Mouse (Mus musculus) lung, embryonic 14.5 days (tissue): ENCODE results near the gene Klf15. TPM values are rescaled to one million over a fixed set of nuclear protein-coding genes. Genes with fewer than 3 reads are reported as not detected.

Experiments used
- ATAC-seq: fragments of 200-750 bp; cut with Nextera tagmentation; 2 replicates; pipeline ENCODE4 v1.8.0; 2017; ENCODE audit warnings: mild to moderate bottlenecking, moderate TSS enrichment, moderate library complexity; ENCODE audit not compliant: insufficient read depth
- DNase-seq: peaks from one replicate; pipeline ENCODE4 v3.0.0-alpha.2; 2015
- H3K27ac ChIP-seq: fragments of 300-500 bp; sonication (generic); 2 replicates; pipeline ENCODE4 v1.5.1; 2014; ENCODE audit warnings: low read depth, mild to moderate bottlenecking, moderate library complexity
- H3K27me3 ChIP-seq: fragments of 300-500 bp; sonication (generic); 2 replicates; pipeline ENCODE4 v1.6.1; 2014; ENCODE audit warnings: low read length, control low read depth; ENCODE audit not compliant: insufficient read depth
- H3K36me3 ChIP-seq: fragments of 300-500 bp; sonication (generic); 2 replicates; pipeline ENCODE4 v1.6.1; 2014; ENCODE audit warnings: control low read depth; ENCODE audit not compliant: insufficient read depth
- H3K4me1 ChIP-seq: fragments of 300-500 bp; sonication (generic); 2 replicates; pipeline ENCODE4 v1.6.1; 2014; ENCODE audit warnings: antibody characterized with exemption, control low read depth; ENCODE audit not compliant: insufficient read depth
- H3K4me2 ChIP-seq: fragments of 300-500 bp; sonication (generic); 2 replicates; pipeline ENCODE4 v1.6.1; 2014; ENCODE audit warnings: mild to moderate bottlenecking
- H3K4me3 ChIP-seq: fragments of 300-500 bp; sonication (generic); 2 replicates; pipeline ENCODE4 v1.5.1; 2014; ENCODE audit warnings: low read depth, low read length
- H3K9ac ChIP-seq: fragments of 300-500 bp; sonication (generic); 2 replicates; pipeline ENCODE4 v1.6.1; 2014
- H3K9me3 ChIP-seq: fragments of 300-500 bp; sonication (generic); 2 replicates; pipeline ENCODE4 v1.6.1; 2016; ENCODE audit warnings: low read depth, low read length, control low read depth
- CTCF ChIP-seq: IDR thresholded peaks from 2 replicates; pipeline ENCODE4 v1.5.1; 2016; ENCODE audit warnings: antibody characterized with exemption, low read depth
- WGBS: fragments of 180-500 bp; shearing (Covaris S2); extraction: QIAGEN DNeasy Blood & Tissue Kit; methylation state at CpG from one replicate; pipeline ENCODE4 v1.1.7; 2014; 5-methylcytosine and 5-hydroxymethylcytosine counted together
- polyA plus RNA-seq: library from polyadenylated mRNA; unstranded; fragments of >200 nt; fragmentation: Nextera tagmentation; extraction: Ambion mirVana; gene quantifications from 2 replicates; pipeline ENCODE4 v1.2.1, GENCODE M21; 2014

Gene Klf15
- 8.1 and 10.9 TPM in 2 replicates for polyA plus RNA-seq

- Histone ChIP-seq H3K27me3 (peaks cover 18% of the 10 kb centered on the region), H3K4me2 (peak within 1 kb of the TSS; percentile 100), H3K9me3 (no peaks in the 10 kb centered on the region), H3K4me1 (peaks cover 6% of the 10 kb centered on the region; the same call in 1 of the 2 replicates), H3K27ac (peak within 1 kb of the TSS; percentile 54; the same call in 1 of the 2 replicates), H3K36me3 (peaks cover 2% of the 10 kb centered on the region; the same call in 1 of the 2 replicates), H3K4me3 (peak within 1 kb of the TSS; percentile 67), H3K9ac (peak within 1 kb of the TSS; percentile 65)
- ATAC-seq (peak; percentile 68), DNase-seq (peak; percentile 91)
- WGBS: under 1% methylated on average over 51 of the region's 70 CpGs
- TF ChIP-seq CTCF: no peak
Measured at GRCm38 (mm10) chr6:90462181-90462706, at the start of gene Klf15. Gene Klf15 (plus strand): TSS chr6:90462576.

- peak overlapping the region; percentile 25 for H3K9ac ChIP-seq
- 0 out of 2 replicates have a peak, but pooled peaks cover 3% of the 10 kb centered on the region for H3K27me3 ChIP-seq
- ATAC-seq (peak; percentile 85), DNase-seq (peak; percentile 91)
- no peaks in the 10 kb centered on the region for H3K9me3 ChIP-seq
- H3K36me3 ChIP-seq: no peaks in the 10 kb centered on the region
- H3K4me2 ChIP-seq: peak overlapping the region; percentile 50
- 10% methylated on average over 14 of the region's 14 CpGs for whole genome bisulfite sequencing
- no peak overlapping the region for H3K27ac ChIP-seq
- TF ChIP-seq CTCF: peak; percentile 94
- H3K4me1 ChIP-seq: no peaks in the 10 kb centered on the region
- no peak overlapping the region for H3K4me3 ChIP-seq
Measured at GRCm38 (mm10) chr6:90422565-90422964, 39.8 kb upstream of the Klf15 start.

- TF ChIP-seq CTCF: no peak
- Histone ChIP-seq H3K4me1 (no peaks in the 10 kb centered on the region), H3K9me3 (no peaks in the 10 kb centered on the region), H3K36me3 (no peaks in the 10 kb centered on the region), H3K4me3 (no peak overlapping the region), H3K27me3 (0 out of 2 replicates have a peak, but pooled peaks cover 4% of the 10 kb centered on the region), H3K27ac (no peak overlapping the region), H3K9ac (no peak overlapping the region), H3K4me2 (no peak overlapping the region)
- 82% methylated on average over 3 of the region's 3 CpGs for WGBS
- ATAC-seq (no peak), DNase-seq (no peak)
Measured at GRCm38 (mm10) chr6:90425361-90425760, 37.0 kb upstream of the Klf15 start.

- H3K27me3 ChIP-seq: 0 out of 2 replicates have a peak, but pooled peaks cover 4% of the 10 kb centered on the region
- ATAC-seq (no peak), DNase-seq (no peak)
- H3K27ac ChIP-seq: no peak overlapping the region
- no peaks in the 10 kb centered on the region for H3K9me3 ChIP-seq
- H3K36me3 ChIP-seq: no peaks in the 10 kb centered on the region
- no peak for TF ChIP-seq CTCF
- H3K4me2 ChIP-seq: no peak overlapping the region
- H3K9ac ChIP-seq: no peak overlapping the region
- H3K4me3 ChIP-seq: no peak overlapping the region
- H3K4me1 ChIP-seq: no peaks in the 10 kb centered on the region
- WGBS: 67% methylated on average over 4 of the region's 4 CpGs
Measured at GRCm38 (mm10) chr6:90426003-90426402, 36.4 kb upstream of the Klf15 start.

- ATAC-seq (peak; percentile 94), DNase-seq (peak; percentile 89)
- H3K4me1 ChIP-seq: no peaks in the 10 kb centered on the region
- H3K9ac ChIP-seq: peak within 1 kb of the TSS; percentile 53
- 0 out of 2 replicates have a peak, but pooled peaks cover 4% of the 10 kb centered on the region for H3K27me3 ChIP-seq
- H3K36me3 ChIP-seq: no peaks in the 10 kb centered on the region
- no peak within 1 kb of the TSS; the same call in 1 of the 2 replicates for H3K27ac ChIP-seq
- peak within 1 kb of the TSS; percentile 38 for H3K4me3 ChIP-seq
- no peaks in the 10 kb centered on the region for H3K9me3 ChIP-seq
- under 1% methylated on average over 31 of the region's 31 CpGs for WGBS
- peak; percentile 71 for TF ChIP-seq CTCF
- peak within 1 kb of the TSS; percentile 67 for H3K4me2 ChIP-seq
Measured at GRCm38 (mm10) chr6:90428380-90428974, 33.9 kb upstream of the Klf15 start, which contains the start of gene Cfap100. Gene Cfap100 (minus strand): TSS chr6:90428797.

GRCm38 (mm10) chr6:90429911-90430310 lies 32.5 kb upstream of the Klf15 start:
- no peak for DNase-seq
- H3K4me1 ChIP-seq: no peaks in the 10 kb centered on the region
- 0 out of 2 replicates have a peak, but pooled peaks cover 4% of the 10 kb centered on the region for H3K27me3 ChIP-seq
- no peaks in the 10 kb centered on the region for H3K36me3 ChIP-seq
- no peak overlapping the region for H3K9ac ChIP-seq
- no peak for TF ChIP-seq CTCF
- ATAC-seq: no peak
- H3K9me3 ChIP-seq: no peaks in the 10 kb centered on the region
- no peak overlapping the region for H3K4me2 ChIP-seq
- H3K4me3 ChIP-seq: no peak overlapping the region
- 67% methylated on average over 14 of the region's 14 CpGs for WGBS
- H3K27ac ChIP-seq: no peak overlapping the region

GRCm38 (mm10) chr6:90431487-90431886 lies 30.9 kb upstream of the Klf15 start:
- no peaks in the 10 kb centered on the region for H3K4me1 ChIP-seq
- ATAC-seq (no peak), DNase-seq (no peak)
- H3K9ac ChIP-seq: no peak overlapping the region
- H3K36me3 ChIP-seq: no peaks in the 10 kb centered on the region
- H3K4me2 ChIP-seq: no peak overlapping the region
- no peak overlapping the region for H3K27ac ChIP-seq
- H3K27me3 ChIP-seq: 0 out of 2 replicates have a peak, but pooled peaks cover 4% of the 10 kb centered on the region
- TF ChIP-seq CTCF: no peak
- no peak overlapping the region for H3K4me3 ChIP-seq
- no peaks in the 10 kb centered on the region for H3K9me3 ChIP-seq
- WGBS: 59% methylated on average over 2 of the region's 2 CpGs
